Mouse (Mus musculus) retina, adult 2 months (tissue): ENCODE measurements around the gene Fbh1.
A peak's percentile ranks its signal among the peaks of the same experiment; 100 is the strongest.

Source experiments
- DNase-seq: peaks from one replicate; pipeline ENCODE4 v3.0.0-alpha.2; 2012; ENCODE audit warnings: low read depth, low spot score

The Fbh1 gene

DNA sequence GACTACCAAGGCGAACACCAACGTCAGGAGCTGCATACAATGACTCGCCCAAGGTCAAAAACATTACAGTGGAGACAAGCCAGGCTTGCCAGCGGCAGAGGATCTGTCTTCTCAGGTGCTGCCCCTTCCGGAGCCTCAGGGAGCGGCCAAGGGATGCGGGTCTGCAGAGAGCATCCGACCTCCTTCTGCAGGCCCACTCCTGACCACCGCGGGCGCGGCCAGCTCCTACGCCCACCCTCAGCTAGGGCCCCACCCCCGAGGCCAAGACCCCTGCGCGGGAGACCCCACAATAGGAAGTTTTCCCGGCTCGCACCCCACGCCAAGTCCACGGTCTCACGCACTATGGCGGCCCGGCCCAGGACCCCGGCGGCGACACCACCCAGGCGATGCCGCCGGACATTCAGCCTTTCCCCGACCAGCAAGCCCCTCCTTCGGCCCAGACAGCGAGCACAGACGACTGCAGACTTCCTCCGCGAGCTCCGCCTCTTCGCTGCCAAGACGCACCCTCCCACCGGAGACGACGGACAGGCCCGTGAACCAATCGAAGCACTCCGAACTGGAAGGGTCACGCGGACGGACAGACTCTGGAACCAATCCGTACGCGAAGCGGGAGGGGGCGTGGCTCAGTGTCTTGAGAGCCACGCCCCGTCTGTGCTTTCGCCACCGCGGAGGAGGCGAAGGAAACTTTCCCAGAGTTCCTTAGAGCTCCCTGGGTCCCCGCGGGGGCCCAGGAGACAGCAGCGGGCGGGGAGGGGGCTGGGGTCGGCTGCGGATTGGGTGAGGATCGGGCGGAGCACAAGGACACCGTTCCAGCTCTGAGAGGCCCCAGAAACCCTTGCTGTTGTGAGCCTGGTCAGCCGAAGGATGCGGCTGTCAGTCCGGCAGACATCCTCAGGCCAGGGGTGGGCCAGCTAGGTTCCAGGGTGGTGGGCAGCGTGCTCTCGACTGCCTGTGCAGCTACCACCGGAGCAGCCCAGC, at the start of gene Fbh1, which contains the start of gene Ankrd16:
Gene Fbh1, minus strand, starts transcription at position 492 of the 978 bp plus-strand sequence.
Gene Ankrd16, plus strand, starts transcription at position 786 of the 978 bp plus-strand sequence.
- peak; percentile 100 for DNase-seq

DNA sequence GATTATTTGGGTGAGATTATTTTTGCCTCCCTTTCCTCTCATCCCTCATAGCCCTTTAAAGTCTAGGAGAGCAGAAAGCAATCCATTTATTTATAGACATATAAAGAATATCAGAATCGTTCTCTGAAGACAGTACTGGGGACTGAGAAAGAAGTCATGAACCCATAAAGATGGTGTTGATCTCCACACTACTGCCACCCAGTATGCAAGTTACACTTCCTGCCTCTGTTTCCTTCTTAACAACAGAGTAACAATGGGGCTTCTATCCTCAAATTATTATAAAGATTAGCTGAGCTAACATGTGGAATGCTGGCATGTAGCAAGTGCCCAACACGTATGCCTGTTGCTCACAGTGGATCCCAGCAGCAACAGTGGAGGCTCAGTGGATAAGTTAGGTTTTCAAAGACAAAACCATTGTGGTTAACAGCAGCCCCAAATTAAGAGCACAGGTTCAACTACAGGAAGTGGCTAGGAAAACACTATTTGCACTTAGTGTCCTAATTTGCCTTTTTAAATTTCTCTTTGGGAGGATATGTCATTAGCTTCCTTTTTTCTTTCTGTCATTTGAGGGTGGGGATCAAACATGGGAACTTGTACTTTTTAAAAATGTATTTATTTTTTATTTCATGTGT, 24.0 kb upstream of the Fbh1 start:
- DNase-seq: no peak

GRCm38 (mm10) chr2:11797930-11798364, 20.6 kb upstream of the Fbh1 start:
- DNase-seq: no peak

- no peak for DNase-seq
Observed at GRCm38 (mm10) chr2:11794668-11795067, 17.3 kb upstream of the Fbh1 start.

DNA sequence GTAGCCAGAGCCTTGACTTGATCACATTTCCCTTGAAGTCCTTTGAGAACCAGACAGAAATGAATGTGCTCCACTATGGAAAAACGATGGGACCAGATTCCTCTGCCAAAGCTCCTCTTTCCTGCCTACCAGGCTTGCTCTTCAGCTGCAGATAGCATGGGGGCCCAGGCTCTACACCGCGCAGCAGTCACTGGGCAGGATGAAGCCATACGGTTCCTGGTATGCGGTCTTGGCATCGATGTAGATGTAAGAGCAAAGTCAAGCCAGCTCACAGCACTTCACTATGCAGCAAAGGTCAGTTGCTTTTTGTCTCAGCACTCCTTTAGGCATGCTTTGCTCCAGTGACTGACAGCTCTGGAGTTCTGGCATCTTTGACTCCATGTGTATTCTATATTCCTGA, 6.8 kb upstream of the Fbh1 start:
- no peak for DNase-seq

- peak; percentile 81 for DNase-seq
Observed at GRCm38 (mm10) chr2:11778087-11778823, 873 bp upstream of the Fbh1 start.

DNA sequence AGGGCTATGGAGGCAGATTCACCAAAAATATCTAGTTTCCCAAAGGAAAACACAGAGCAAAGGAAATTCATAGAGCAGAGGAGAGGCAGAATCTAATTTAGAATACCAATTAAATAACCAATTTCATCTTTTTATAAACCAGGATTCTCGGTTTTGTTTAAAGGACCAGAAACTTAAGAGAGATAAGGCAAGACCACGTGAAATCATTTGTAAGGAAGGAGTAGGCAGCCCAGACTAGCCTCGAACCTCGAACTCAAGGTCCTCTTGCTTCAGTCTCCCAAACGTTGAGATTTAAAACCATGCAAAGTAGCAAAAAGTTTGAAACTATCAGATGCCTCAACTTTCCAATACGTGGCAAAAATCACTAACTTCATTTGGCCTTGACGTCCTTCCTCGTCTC, 967 bp downstream of the Fbh1 start:
- no peak for DNase-seq

GRCm38 (mm10) chr2:11775121-11775520, 2.3 kb downstream of the Fbh1 start:
- no peak for DNase-seq

GRCm38 (mm10) chr2:11774426-11774825, 3.0 kb downstream of the Fbh1 start:
- no peak for DNase-seq

DNA sequence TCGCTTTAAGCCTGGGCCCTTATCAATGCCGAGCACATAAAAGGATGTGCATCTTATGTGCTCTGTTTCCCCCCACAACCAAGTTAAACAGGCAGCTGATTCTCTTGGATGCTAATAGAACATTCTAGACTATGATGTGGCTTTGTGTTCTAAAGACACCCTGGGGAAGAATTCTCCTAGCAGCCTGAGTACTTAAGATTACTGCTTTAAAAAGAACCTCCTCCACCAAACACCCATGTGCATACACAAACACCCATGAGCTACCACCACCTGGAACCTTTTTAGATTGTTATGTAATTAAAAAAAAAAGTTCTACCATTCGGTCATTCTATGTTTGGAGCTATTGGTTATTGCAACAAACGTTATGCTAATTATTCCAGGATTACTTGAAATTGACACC, 5.0 kb downstream of the Fbh1 start:
- DNase-seq: no peak

GRCm38 (mm10) chr2:11771701-11772100, 5.7 kb downstream of the Fbh1 start:
- no peak for DNase-seq

DNA sequence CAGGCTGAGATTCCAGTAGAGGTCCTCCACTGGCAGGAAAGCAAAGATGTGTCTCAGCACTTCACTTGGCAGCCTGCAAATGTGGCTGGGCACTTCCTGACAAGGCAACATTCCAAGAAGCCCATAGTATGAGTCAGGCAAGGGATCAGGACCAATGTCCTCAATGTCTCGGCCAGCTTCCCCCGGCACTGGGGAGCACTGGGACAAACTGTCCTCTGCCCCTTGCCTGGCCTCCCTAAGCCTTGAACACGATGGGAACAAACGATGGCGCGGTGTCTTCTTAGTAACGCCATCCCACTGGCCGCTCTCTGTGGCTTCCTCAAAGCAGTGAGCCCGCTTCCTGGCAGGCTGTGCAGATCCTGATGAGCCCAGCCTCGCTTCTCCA, 10.2 kb downstream of the Fbh1 start:
- DNase-seq: no peak

DNA sequence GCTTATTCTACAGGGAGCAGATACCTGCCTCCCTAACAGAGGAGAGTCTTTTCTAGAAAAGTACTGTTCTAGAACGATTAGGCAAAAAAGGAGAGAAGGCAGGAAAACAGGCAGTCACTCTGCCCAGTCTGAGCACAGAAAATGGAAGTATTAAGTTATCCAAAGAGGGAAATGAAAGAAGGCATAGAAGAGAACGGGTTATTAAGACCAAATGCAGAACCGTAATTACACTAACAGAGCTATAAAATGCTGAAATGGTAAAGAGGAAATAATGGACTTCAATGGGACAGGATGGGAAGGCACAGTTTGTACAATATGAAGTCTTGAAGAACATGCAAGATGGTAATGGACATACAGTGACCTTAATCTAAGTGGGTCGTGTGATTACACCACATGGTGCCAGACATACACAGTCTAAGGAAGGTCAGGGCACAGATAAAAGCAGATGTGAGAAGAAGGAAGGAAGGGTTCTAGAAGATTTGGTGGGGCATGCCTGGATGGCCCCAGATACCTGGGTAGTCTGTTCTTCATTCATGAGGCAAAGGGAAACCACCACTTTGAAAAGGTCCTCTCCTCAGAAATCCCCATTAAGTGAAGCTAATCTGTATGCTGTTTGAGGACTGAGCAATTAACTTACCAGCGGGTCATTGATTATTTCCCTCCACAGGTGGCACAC, 10.8 kb downstream of the Fbh1 start:
- DNase-seq: no peak

- DNase-seq: no peak
Observed at GRCm38 (mm10) chr2:11765694-11766093, 11.7 kb downstream of the Fbh1 start.

GRCm38 (mm10) chr2:11762541-11762940, 14.8 kb downstream of the Fbh1 start:
- no peak for DNase-seq

GRCm38 (mm10) chr2:11739516-11740051, 37.8 kb downstream of the Fbh1 start:
- DNase-seq: no peak

DNA sequence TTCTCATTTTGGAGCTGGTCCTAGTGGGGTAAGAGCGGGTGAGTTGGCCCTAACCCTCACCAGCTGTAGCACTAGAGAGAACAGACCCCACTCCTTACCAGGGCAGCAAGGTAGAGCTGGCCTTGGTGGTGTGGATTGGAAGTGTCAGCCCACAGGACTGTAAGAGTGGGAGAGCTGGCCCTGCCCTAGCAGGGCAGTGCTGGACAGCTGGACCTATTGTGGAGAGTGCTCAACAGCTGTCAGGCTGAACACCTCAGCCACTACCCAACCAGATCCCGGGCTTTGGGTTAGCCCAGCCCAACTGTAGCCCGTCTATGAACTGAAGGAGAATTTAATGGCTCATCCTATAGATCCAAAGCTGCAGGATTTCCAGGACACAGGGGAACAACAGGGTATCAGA, 38.6 kb downstream of the Fbh1 start:
- no peak for DNase-seq

DNA sequence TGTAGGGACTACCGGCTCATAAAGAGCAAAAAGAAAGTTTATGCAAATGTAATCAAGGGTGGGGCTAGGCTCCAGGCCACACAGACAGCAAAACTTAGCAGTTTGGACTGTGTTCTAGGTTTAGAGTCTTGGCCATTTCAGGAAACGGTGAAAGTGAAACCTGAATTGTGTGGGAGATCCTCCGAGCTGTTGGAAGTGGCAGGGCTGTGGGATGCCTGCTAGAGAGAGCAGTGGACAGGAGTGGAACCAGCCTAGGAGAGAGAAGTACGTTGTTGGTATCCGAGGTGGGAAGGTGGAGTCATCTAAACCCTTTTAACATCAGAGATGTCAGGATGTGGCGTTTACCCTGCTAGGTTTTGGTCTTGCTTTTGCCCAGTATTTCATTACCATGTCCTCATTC, 41.5 kb downstream of the Fbh1 start:
- DNase-seq: no peak

DNA sequence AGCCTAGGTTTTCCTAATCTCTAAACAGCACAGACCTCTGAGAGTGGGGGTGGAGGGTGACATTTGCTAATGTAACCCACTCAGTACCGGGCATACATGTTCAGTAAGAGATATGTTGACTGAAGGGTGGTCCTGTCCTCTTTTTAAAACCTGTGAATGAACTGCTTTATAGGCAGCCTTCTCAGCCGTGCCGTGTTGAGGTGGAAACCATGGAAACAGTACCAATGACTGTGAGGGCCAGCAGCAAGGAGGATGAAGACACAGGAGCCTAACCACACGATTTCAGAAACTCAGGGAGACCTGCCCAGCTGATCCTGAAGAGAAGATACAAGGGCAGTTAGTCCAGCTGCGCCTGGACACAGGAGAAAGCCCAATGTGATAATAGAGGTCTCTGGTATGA, 44.4 kb downstream of the Fbh1 start:
- DNase-seq: no peak

DNA sequence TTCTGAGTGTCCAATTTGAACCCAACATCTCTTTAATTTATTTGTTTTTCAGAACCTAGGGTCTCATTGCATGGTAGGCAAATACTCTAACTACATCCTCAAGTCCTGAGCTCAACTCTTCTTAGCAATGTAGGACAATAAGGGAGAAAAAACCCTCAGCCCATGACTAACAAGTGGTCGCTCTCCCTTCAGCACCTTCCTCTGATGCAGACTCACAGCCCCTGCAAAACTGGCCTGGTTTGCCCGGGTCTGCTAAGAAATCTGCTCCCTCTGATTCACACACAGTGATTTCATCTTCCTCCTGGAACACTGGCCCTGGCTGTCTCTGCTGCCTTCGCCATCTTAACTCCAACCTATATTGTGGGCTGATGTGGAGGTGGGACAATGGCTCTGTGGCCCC, 48.3 kb downstream of the Fbh1 start:
- no peak for DNase-seq

GRCm38 (mm10) chr2:11727574-11727973, 49.8 kb downstream of the Fbh1 start:
- DNase-seq: no peak
